Mouse (Mus musculus): Measurements from ENCODE around the gene Clns1a.

The Clns1a gene

DNA sequence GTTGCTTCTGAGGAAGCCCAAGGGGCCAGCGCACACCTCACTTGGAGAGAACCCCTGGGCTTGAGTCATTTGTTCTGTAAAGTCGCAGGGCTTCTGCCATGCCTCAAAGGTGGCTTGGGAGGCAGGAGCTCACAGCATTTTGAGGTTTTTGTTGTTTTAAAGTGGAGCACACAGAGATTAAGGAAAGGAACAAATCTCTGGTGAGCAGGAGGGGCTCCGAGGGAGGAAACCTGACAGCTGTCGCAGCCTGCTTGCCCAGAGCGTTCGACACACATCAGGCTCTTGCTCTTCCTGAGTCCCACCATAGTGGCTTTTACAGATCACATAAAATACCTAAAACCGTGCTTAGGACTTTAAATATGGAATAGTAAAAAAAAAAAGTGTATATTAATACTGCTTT is 30.3 kb downstream of the Clns1a start:
- DNase-seq (ENCODE audit: extremely low spot score): no peak

DNA sequence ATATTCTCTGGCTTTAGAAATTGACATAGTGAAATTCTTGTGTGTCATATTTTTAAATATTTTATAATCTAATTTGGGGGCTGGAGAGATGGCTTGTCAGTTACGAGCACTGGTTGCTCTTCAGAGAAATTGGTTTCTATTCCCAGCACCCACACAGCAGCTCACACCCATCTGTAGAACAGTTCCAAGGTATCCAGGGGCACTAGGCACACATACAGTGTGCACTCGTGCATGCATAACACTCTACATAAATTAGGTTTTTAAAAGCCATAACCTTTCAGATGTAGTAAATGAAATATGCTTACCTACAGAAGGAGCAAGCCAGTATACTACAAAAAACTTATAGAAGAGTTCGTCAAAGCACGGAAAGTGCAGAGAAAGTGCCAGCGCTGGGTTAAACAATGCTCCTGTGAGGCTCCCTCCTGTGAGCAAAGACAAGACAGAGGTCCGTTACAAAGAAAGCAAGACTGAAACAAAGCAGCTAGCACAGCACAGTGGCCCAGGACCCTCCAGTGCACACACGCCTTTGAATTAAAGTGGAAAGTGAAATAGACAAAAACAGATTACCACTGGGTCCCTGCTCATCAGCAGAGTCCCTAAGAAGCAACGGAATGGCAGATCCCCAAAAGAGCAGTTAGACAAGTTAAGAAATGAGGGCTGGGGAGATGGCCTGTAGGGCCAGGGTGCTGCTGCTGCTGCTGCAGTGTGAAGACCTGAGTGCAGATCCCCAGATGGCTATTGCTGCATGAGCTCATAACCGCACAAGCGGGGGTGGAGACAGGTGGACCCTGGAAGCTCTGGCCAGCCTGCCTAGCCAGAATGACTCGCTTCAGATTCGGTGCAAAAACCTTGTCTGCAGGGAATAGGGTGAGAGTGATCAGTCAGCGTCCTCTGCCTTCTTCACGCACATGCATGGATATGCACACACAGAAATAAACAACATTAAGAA is 32.5 kb downstream of the Clns1a start:
- DNase-seq (ENCODE audit: extremely low spot score): no peak

DNA sequence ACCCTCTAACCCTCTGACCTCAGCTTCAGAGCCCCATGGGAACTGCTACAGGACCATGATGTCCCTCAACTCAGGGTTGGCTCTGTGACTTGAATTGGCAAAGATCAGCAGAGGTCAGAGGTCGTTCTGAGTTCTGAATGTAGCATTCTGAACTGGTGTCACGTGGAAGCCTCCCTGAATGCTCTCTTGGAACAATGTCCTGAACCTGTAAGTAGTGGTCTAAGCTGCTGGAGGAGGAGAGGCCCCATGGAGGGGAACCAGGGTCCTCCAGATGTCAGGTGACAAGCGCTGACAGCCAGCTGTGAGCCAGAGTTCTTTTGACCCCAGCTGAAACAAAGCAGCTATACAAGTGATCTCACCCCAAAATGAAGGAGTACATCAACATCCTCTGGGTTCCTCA is 34.0 kb downstream of the Clns1a start:
- no peak for DNase-seq (ENCODE audit: extremely low spot score)

DNA sequence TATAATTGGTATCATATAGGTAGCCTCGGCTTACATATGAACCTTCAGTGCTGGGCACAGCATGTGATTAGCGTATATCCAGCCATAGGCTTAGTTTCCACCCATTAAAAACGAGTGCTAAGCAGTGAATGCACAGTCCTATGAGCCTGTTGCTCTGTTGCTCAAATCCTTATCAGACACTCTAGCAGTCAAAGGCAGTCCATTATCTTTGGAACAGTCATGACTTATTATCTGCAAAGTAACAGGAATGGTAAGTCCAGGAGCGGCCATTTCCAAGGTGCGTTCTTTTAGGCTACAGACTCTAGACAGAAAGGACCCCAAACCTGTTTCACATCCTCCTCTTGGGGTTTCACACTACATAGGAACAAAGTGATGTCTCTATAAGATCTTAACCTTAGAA is 37.2 kb downstream of the Clns1a start:
- DNase-seq (ENCODE audit: extremely low spot score): no peak

DNA sequence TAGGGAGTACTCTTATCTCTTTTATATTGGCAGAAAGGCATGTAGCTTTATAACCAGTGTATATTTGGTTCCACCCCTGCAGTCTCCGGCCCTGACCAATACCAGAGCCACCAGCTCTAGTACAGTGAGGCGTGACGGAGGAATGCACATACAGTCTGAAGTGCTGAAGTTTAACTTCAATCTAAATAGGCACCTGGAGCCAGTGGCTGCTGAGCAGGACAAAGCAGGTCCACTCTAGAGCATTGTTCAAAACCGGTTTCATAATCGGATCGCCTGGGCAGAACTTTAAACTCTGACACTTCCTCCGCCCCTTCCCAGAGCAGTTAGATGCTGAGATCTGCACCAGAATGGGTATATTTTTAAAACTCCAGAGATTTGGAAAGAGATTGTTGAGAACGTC is 38.6 kb downstream of the Clns1a start:
- no peak for DNase-seq (ENCODE audit: extremely low spot score)

DNA sequence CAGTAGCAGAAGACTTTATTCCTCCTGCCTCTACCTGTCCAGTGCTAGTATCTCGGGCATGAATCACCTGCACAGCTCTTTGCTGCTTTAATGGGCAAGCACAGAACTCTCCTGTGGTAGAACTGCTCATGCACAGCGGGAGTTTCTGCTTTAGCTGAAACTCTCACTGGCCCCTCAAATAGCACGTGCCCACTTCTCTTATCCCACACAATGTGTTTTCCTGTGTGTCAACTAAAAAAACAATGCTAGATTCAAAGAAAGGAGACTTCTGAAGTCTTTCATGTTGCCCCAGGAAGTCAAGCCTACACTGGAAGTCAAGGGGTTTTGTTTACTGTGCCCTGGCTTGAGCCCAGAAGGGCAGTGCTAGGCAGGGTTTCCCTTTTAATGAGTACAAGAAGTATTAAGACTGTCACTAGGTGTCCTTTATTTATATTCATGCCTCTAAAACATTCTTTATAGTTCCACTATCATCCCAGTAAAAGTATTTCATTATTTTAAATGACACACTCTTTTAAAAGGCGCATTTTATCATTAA is 39.5 kb downstream of the Clns1a start:
- no peak for DNase-seq (ENCODE audit: extremely low spot score)

DNA sequence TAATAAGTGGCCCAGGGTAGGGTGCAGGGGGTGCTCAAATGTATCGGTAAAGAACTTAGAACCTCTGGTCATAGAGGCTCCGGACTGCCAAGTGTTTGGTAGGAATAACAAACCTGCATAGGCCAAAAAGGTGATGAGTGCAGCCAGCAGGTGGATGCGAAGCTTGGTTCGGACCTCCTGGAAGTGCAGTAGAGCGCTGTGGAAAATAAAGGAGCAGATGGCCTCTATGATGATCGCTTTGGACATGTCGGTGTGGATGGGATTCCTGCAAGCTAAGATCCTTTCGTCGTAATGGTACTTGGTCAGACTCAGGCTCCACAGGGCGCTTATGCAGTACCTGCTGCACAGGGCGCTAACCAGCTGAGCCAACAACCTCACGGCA is 40.8 kb downstream of the Clns1a start:
- no peak for DNase-seq (ENCODE audit: extremely low spot score)

DNA sequence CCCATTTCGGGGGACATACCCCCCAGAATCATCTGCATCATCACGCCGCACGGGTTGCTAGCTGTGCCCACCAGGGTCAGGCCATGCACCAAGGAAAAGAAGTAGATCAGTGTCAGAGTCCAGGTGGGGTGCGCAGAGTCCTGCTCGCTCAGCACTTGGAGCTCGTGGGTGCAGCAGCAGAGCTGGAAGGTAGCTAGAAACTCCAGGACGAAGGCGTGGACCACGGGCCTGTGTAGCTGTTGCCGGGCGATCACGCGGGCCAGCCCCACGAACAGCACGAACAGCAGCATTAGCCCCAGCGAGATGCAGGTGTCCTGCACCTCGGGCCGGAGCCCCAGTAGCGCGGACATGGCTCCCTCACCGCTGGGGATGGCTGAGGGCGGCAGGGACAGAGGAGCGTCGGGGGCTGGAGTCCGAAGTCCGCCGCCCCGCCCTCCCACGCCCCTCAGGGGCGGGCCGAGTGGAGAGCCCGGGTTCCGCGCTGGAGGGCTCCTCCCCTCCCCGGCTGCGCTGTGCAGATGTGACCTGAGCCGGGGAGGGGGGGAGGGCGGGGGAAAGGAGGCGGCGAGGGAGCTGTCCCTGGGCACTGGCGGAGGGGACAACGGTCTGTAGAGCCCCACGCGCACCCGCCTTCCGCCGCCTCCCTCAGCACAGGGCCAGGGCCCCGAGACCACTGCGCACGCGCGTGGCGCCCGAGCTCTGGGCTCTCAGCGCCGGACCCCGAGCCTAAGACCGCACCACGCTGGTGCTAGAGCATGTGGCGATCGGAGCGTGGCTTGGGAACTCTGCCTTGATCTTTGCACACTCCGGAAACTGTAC is 41.4 kb downstream of the Clns1a start, which contains the start of gene Aqp11:
Aqp11 (minus strand) TSS at position 652 of the 819 bp plus-strand sequence.
- DNase-seq (ENCODE audit: extremely low spot score): peak; percentile 92

DNA sequence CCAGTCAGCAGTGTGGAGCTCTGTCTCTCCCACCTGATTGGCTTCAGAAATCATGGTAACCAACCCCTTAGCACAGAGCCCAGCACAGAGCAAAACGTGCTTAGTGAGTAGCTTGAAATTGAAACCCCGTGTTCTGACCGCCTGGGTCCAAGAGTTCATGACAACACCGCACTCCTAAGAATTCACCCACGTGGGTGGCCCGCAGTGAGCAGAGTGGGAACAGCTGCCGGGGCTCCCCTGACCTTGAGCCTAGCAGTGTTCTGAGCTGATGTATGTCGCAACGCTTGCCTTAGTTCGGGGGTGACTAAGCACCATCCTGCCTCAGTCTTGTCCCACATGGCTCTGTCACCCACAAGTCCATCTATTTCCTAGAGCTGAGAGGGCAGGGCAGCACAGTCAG is 44.5 kb downstream of the Clns1a start:
- no peak for DNase-seq (ENCODE audit: extremely low spot score)

DNA sequence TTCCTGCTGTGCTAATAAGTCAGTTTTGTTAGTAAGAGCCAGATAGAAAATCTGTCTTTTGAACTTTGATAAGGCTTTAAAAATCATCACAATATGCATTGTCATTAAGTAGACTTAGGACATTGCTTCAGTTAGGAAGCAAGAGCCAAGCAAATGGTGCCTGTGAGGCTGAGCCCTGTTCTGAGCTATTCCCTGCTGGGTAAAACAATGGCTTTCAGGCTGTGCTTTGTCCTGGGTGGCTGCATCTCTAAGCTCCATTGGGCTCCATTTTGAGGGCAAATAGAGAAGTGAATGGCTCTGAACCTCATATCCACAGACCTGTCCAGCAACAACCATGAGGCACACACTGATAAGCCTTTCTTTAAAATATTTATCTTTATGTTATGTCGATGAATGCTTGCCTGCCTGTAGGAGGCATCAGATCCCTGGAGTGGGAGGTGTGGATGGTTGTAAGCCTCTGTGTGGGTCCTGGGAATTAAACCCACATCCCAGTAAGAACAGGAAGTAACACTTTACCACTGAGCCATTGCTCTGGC is 45.4 kb downstream of the Clns1a start:
- no peak for DNase-seq (ENCODE audit: extremely low spot score)

DNA sequence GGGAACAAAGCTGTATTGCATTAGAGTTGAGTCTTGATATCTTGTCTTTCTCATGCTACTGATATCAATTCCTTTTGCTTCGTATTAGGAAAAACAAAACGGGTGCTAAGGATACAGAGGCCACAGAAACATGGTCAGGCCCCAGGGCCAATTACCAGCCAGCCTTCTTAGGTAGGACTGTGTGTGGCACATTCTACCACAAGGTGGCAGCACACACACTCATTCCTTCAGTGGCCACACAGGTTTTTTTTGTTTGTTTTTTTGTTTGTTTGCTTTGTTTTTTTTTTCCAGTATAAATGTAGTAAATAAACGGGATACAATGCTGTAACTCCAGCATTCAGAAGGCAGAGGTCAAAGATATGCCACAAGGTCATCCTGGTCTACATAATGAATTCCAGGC is 48.9 kb downstream of the Clns1a start:
- no peak for DNase-seq (ENCODE audit: extremely low spot score)

DNA sequence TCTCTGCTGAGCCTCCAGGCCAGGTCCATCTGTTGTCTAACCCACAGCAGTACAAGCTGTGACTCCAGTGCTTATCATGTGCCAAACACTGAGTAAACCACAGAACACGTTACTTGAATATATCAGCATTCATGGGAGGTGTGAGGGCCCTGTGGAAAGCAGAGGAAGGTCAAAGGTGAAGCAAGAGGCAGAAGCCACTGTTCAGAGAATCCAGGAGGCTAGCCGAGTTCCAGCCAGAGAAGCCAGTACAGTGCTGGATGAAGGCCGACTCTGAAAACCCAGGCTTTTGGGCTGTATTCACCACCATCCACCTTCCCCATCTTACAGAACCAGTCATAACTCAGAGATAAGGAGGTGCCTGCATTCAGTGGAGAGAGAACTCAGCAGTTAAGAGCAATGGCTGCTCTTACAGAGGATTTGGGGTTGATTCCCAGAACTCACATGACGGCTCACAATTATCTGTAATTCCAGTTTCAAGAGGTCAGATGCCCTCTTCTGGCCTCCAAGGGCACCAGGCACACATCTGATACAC is 50.8 kb downstream of the Clns1a start:
- no peak for DNase-seq (ENCODE audit: extremely low spot score)

DNA sequence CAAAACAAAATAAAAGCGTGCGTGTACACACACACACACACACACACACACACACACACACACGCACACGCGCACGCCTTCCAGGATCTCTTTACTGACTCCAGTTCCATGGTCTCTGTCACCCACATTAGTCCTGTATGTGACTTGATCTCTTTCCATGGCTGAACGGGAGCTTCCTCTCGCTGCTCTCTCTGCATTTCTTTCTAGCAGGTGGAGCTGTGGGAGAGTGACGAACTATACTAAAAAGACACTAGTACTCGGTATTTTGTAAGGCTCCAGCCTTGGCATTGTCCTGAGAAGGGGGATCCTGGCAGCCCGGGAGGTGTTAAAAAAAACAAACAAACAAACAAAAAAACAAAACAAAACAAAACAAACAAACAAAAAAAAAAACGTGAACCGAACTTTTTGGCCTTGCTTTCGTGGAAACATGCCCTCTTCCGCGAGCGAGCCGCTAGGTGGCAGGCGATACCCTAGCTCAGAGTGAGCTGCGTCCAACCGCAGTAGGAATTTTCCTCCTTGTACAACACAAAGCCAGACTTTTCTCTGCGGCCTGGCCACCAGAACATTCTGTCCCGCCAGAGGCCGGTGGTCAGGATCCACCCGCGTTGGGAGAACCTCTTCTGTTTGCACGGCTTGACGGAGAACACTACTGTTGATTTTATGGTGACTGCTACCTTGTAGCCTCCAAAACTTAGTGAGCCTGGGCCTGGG is 51.5 kb downstream of the Clns1a start:
- peak; percentile 79 for DNase-seq (ENCODE audit: extremely low spot score)

DNA sequence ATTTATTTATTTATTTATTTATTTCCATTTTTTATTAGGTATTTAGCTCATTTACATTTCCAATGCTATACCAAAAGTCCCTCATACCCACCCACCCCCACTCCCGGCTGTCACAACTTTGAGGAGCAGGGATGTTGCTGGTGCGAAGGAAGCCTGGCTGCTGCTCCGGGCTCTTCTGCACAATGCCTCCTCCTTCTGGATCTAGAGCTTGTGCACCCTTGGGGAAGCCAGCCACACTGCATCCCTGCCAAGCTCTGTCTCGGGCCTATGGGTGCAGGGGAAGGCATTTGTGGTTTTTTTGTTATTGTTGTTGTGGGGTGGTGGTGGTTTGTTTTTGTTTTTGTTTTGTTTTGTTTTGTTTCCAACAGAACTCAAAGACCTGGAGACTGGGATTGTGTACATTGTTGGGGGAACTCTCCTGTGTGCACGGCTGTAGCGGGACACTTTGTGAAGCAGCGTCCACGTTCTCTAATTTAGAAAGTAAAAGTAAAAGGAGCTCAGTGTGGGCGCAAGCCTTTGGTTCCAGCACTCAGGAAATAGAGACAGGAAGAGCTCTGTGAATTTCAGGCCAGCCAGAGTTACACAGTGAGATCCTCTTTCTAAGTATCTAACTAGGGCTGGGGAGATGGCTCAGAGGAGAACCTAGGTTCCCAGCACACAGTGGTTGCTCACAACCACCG is 52.2 kb downstream of the Clns1a start:
- DNase-seq (ENCODE audit: extremely low spot score): no peak

DNA sequence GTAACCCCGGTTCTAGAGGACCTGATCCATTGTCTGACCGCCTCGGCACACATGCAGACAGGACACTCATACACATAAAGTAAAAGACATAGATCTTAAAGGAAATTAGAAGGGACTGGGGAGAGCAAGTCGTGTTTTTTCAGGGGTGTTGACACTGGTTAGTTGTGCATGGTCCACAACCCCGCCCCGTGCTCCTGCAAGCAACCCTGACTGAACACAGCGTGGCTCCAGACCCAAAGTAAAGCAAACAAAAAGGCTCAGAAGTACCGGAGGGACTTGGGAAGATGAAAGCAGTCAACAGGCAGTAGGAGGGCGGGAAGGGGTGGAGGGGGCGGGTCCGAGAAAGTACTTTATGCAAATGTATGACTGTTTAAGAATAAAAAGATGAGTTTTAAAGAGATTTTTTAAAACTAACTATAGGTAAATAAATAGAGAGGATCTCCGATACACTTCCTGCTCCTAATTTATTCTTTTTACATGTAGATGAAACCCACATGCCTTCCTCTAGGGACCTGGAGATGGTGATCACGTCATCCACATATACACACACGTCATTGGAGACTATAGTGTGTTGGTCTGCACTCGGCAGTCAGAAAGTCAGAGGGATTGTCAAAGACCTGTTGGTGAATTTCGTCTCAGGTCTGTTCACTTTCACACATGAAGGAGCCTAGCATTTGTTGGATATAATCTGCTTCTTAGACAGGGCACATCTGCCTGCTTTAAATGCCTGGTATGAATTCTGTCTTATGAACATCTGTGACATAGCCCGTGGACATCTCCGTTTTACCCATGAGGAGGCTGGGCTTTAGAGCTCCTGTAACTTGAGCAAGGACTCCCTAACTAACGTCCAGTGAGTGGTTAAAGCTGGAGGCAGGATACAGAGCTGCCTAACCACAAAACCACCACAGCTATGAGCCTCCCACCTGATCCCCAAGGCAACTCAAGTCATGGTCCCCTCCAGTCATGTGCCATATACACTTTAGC is 53.1 kb downstream of the Clns1a start:
- no peak for DNase-seq (ENCODE audit: extremely low spot score)

DNA sequence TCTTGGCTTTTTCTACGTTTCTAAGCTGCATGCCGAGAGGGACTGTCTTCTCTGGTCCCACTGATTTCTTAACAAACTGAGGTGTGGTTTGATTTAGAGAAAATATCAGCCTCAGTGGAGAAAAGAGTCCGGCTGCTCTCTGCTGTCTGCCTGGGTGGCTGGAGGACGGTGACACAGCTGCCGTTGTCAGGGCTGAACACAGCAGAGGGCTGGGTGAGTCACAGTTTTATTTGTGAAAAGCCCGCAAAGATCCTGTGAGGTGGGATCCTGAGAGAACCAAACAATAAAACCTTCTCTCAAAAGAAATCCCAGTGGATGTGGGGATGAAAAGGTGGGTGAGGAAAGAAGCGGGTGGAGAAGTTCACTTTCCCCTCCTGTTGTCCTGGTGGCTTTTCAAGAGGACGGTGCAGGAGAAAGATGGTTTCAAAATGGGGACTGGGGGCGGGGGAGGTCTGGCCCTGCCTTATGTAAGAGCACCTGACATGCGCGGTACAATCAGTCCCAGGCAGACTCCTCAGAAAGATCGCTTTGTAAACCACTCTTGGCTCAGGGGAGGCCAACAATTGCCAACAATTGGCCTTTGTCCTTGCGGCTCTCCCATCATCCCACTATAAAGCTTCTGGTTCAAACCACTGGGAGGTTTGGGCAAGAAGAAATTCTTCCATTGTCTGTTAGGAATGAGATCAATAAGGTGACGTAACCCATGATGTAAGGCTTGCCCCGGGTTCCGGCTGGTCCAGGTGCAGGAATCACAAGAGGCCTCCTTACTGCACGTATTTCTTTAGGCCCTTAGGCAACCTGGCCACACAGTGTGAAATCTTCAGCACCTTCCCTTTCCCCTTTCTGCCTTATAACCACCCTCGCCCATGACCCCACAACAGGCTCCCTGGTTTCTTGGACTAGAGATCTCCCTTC is 60.8 kb downstream of the Clns1a start:
- DNase-seq (ENCODE audit: extremely low spot score): no peak

DNA sequence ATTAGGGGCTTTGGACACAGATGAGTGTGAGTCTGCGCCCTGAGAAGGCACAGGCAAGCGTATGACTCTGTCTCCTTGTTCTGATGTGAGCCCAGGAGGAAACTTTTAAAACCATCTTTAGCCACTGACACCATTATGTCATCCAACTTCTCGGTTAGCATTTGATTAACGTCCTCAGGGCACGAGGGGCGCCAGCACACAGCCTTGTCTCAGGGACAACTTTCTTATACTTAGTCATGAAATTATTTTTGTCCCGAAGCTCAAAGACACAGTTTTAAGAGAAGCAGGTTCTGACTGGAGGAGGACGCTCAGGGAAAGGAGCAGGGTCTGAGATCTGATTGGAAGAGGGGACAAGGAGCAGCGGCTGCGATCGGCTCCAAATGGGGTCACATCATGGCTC is 68.2 kb downstream of the Clns1a start:
- DNase-seq (ENCODE audit: extremely low spot score): no peak

DNA sequence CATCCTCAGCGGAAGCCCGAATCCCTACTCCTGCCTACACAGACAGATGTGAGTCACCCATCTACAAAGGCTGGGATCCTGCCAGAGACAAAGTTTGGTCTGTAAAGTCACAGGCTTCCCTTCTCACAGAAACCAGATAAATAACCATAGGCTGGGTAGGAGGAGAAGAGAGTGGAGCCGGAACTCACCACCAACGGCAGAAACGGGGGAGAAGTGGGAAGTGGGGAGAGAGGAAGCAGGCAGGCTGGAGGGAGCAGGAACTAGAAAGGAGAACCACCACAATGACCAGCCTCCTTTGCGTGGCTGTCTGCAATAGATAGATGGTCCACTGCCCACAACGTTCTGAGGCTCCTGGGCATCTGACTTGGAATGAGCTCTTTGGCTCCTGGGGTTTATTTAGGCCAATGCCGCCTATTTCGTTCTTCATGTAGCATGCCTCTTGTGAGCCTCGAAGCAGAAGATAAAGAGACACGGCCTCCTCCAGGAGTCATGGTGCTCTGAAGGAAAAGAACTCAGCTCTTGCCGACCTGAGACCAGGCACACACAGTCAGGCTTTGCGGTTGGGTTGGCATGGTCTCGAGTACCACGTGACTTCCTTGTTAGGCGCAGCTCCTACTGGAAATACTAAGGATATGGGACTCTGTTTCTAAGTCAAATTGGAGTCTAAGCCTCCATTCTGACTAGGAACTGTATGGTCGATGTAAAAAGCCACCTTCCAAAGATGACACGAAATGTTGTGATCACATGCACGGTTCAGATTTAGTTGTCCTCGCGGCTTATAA is 68.9 kb downstream of the Clns1a start:
- DNase-seq (ENCODE audit: extremely low spot score): no peak

Measured in embryo, embryonic 9.5 days (tissue).